ENCODE assay signal across 10 mouse cellular contexts in genomic region chr2:137729871-137730270, GRCm38 (mm10).
A peak's percentile ranks its signal among the peaks of the same experiment; 100 is the strongest.
DNase-seq lines count a peak whose midpoint lies in the region; ATAC-seq and TF ChIP-seq lines count a peak whose summit lies in the region.
"Had no signal": no experiment of that assay in that cellular context is flagged by ENCODE, and none has a peak within 500 bp of the region (broad histone marks: within the 10 kb centered on the region; RNA-seq: fewer than 3 reads in every experiment).

No protein-coding gene starts in this region.

- H3K27ac ChIP-seq in hindbrain, postnatal 0 days = no peak overlapping the region
- H3K27ac ChIP-seq in midbrain, embryonic 14.5 days (replicated peaks; ENCODE audit: low read depth, low read length) = no peak overlapping the region
- no peak overlapping the region for H3K27ac ChIP-seq in kidney, embryonic 14.5 days (ENCODE audit: low read depth, low read length)
- H3K27ac ChIP-seq: kidney, embryonic 15.5 days; liver, embryonic 15.5 days had no signal

- peak; percentile 26 for DNase-seq in embryo, embryonic 10.5 days (ENCODE audit: low spot score)
- DNase-seq in embryo, embryonic 10 days (ENCODE audit: low spot score) = no peak
- DNase-seq in cerebellum, postnatal 25 days = peak; percentile 74 to 78
- DNase-seq in hindbrain, postnatal 0 days (ENCODE audit: low spot score) = peak; percentile 46
- peak; percentile 33 for DNase-seq in midbrain, embryonic 14.5 days
- no peak for DNase-seq in adrenal gland, adult 18-20 months (ENCODE audit: low spot score in 2 of 2)
- no peak for DNase-seq in lung, adult 18-20 months

- H3K36me3 ChIP-seq in hindbrain, postnatal 0 days (ENCODE audit: insufficient read depth, low read length) = no peaks in the 10 kb centered on the region
- no peaks in the 10 kb centered on the region for H3K36me3 ChIP-seq in midbrain, embryonic 14.5 days (ENCODE audit: control insufficient read depth, insufficient read depth, low read length)
- H3K36me3 ChIP-seq in kidney, embryonic 14.5 days (ENCODE audit: control insufficient read depth, insufficient read depth, low read length) = no peaks in the 10 kb centered on the region
- H3K36me3 ChIP-seq: kidney, embryonic 15.5 days; liver, embryonic 15.5 days had no signal

- 39% methylated on average over 6 of the region's 6 CpGs for WGBS in hindbrain, postnatal 0 days
- WGBS in midbrain, embryonic 14.5 days = 41% methylated on average over 6 of the region's 6 CpGs
- 67% methylated on average over 6 of the region's 6 CpGs for WGBS in kidney, embryonic 14.5 days

- H3K9ac ChIP-seq in hindbrain, postnatal 0 days (replicated peaks; ENCODE audit: low read length) = no peak overlapping the region
- no peak overlapping the region for H3K9ac ChIP-seq in midbrain, embryonic 14.5 days (replicated peaks; ENCODE audit: low read length)
- no peak overlapping the region for H3K9ac ChIP-seq in kidney, embryonic 14.5 days (ENCODE audit: low read depth, low read length)
- H3K9ac ChIP-seq: kidney, embryonic 15.5 days; liver, embryonic 15.5 days had no signal

- H3K9me3 ChIP-seq in hindbrain, postnatal 0 days (ENCODE audit: low read length) = no peaks in the 10 kb centered on the region
- no peaks in the 10 kb centered on the region for H3K9me3 ChIP-seq in midbrain, embryonic 14.5 days (ENCODE audit: control insufficient read depth, low read length)
- no peaks in the 10 kb centered on the region for H3K9me3 ChIP-seq in kidney, embryonic 14.5 days (ENCODE audit: control insufficient read depth, low read length)
- H3K9me3 ChIP-seq: kidney, embryonic 15.5 days; liver, embryonic 15.5 days had no signal

- H3K4me2 ChIP-seq in hindbrain, postnatal 0 days (ENCODE audit: low read depth, low read length) = no peak overlapping the region
- peak overlapping the region; percentile 37; the same call in 1 of the 2 replicates for H3K4me2 ChIP-seq in midbrain, embryonic 14.5 days (ENCODE audit: low read length)
- H3K4me2 ChIP-seq in kidney, embryonic 14.5 days (replicated peaks; ENCODE audit: low read depth, low read length) = no peak overlapping the region
- H3K4me2 ChIP-seq: kidney, embryonic 15.5 days; liver, embryonic 15.5 days had no signal

- no peaks in the 10 kb centered on the region for H3K27me3 ChIP-seq in hindbrain, postnatal 0 days (ENCODE audit: insufficient read depth, low read length)
- no peaks in the 10 kb centered on the region for H3K27me3 ChIP-seq in midbrain, embryonic 14.5 days (ENCODE audit: control insufficient read depth, insufficient read depth, low read length)
- H3K27me3 ChIP-seq in kidney, embryonic 14.5 days (ENCODE audit: control insufficient read depth, insufficient read depth, low read length) = no peaks in the 10 kb centered on the region
- H3K27me3 ChIP-seq: kidney, embryonic 15.5 days; liver, embryonic 15.5 days had no signal

- no peak for TF ChIP-seq CTCF in hindbrain, postnatal 0 days (IDR thresholded peaks at IDR 0.05; ENCODE audit: low read depth)

- no peaks in the 10 kb centered on the region for H3K4me1 ChIP-seq in hindbrain, postnatal 0 days (ENCODE audit: insufficient read depth, low read length)
- H3K4me1 ChIP-seq in midbrain, embryonic 14.5 days (ENCODE audit: control insufficient read depth, insufficient read depth, low read length) = peaks cover 18% of the 10 kb centered on the region
- no peaks in the 10 kb centered on the region for H3K4me1 ChIP-seq in kidney, embryonic 14.5 days (ENCODE audit: control insufficient read depth, insufficient read depth, low read length)
- H3K4me1 ChIP-seq: liver, embryonic 15.5 days had no signal

- no peak overlapping the region for H3K4me3 ChIP-seq in hindbrain, postnatal 0 days (ENCODE audit: low read length)
- no peak overlapping the region for H3K4me3 ChIP-seq in midbrain, embryonic 14.5 days (replicated peaks; ENCODE audit: low read depth, low read length)
- no peak overlapping the region for H3K4me3 ChIP-seq in kidney, embryonic 14.5 days (ENCODE audit: low read length)
- H3K4me3 ChIP-seq: kidney, embryonic 15.5 days; liver, embryonic 15.5 days had no signal

- ATAC-seq in hindbrain, postnatal 0 days = peak; percentile 54
- ATAC-seq in midbrain, embryonic 14.5 days (ENCODE audit: low FRiP score, low TSS enrichment) = peak; percentile 58; the same call in 1 of the 2 replicates
- no peak for ATAC-seq in kidney, embryonic 14.5 days (ENCODE audit: low FRiP score, low TSS enrichment)

Comparison
In these comparisons a context has a peak if more than half of its experiments do, and no peak if none do; other contexts are left out.
1. DNase-seq: peak in embryo, embryonic 10.5 days (single experiment), cerebellum, postnatal 25 days (2 of 2), hindbrain, postnatal 0 days (single experiment) and midbrain, embryonic 14.5 days (single experiment); none in embryo, embryonic 10 days (single experiment), adrenal gland, adult 18-20 months (0 of 2) and lung, adult 18-20 months (0 of 2).